ENCODE assay signal across 16 mouse cellular contexts in genomic region chr6:29620176-29620575, GRCm38 (mm10). TPM values are rescaled to one million over a fixed set of nuclear protein-coding genes. Genes with fewer than 3 reads are reported as not detected.
A peak's percentile ranks its signal among the peaks of the same experiment; 100 is the strongest.
DNase-seq lines count a peak whose midpoint lies in the region; ATAC-seq and TF ChIP-seq lines count a peak whose summit lies in the region.
"Had no signal": no experiment of that assay in that cellular context is flagged by ENCODE, and none has a peak within 500 bp of the region (broad histone marks: within the 10 kb centered on the region; RNA-seq: fewer than 3 reads in every experiment).

No protein-coding gene starts in this region.

- no peak overlapping the region for H3K4me3 ChIP-seq in kidney, embryonic 14.5 days (ENCODE audit: low read length)
- peak overlapping the region; percentile 13 for H3K4me3 ChIP-seq in lung, adult 2 months (replicated peaks; ENCODE audit: extremely low read depth, low read depth, low read length)
- H3K4me3 ChIP-seq: embryonic facial prominence, embryonic 15.5 days; heart, embryonic 13.5 days; megakaryocyte, embryonic 14.5 days; neural tube, embryonic 12.5 days had no signal

- peak; percentile 6 for DNase-seq in kidney, adult 18-20 months
- peak; percentile 24 for DNase-seq in brain, adult 2 months (ENCODE audit: low read depth, low spot score)
- DNase-seq in lung, adult 2 months: peak; percentile 26
- peak; percentile 14 to 52 for DNase-seq in lung, postnatal 4 days
- DNase-seq in spleen, postnatal 10 days (ENCODE audit: low spot score in 2 of 2): no peak
- no peak for DNase-seq in cerebellum, postnatal 25 days
- no peak for DNase-seq in layer of hippocampus, postnatal 25 days (ENCODE audit: extremely low spot score in 1 of 2, low spot score in 1 of 2)
- DNase-seq: cerebellum, adult 11 months had no signal

- TF ChIP-seq POLR2A in lung, adult 2 months (IDR thresholded peaks at IDR 0.05; ENCODE audit: borderline replicate concordance, extremely low read depth, low read depth, low read length): no peak

- H3K36me3 ChIP-seq in kidney, embryonic 14.5 days (ENCODE audit: control insufficient read depth, insufficient read depth, low read length): no peaks in the 10 kb centered on the region
- H3K36me3 ChIP-seq: embryonic facial prominence, embryonic 15.5 days; heart, embryonic 13.5 days; neural tube, embryonic 12.5 days had no signal

- H3K4me2 ChIP-seq in kidney, embryonic 14.5 days (replicated peaks; ENCODE audit: low read depth, low read length): no peak overlapping the region
- H3K4me2 ChIP-seq: embryonic facial prominence, embryonic 15.5 days; neural tube, embryonic 12.5 days had no signal

- no peaks in the 10 kb centered on the region for H3K9me3 ChIP-seq in kidney, embryonic 14.5 days (ENCODE audit: control insufficient read depth, low read length)
- H3K9me3 ChIP-seq: embryonic facial prominence, embryonic 15.5 days; heart, embryonic 13.5 days; neural tube, embryonic 12.5 days had no signal

- H3K27me3 ChIP-seq in kidney, embryonic 14.5 days (ENCODE audit: control insufficient read depth, insufficient read depth, low read length): no peaks in the 10 kb centered on the region
- H3K27me3 ChIP-seq: embryonic facial prominence, embryonic 15.5 days; neural tube, embryonic 12.5 days had no signal

- no peak for TF ChIP-seq CTCF in lung, adult 2 months (IDR thresholded peaks at IDR 0.05; ENCODE audit: insufficient read depth, low read length)

- no peak overlapping the region for H3K27ac ChIP-seq in kidney, embryonic 14.5 days (ENCODE audit: low read depth, low read length)
- H3K27ac ChIP-seq: embryonic facial prominence, embryonic 15.5 days; heart, embryonic 13.5 days; neural tube, embryonic 12.5 days had no signal

- no peak for ATAC-seq in kidney, embryonic 14.5 days (ENCODE audit: low FRiP score, low TSS enrichment)
- ATAC-seq: activated CD4-positive, CD25-positive, alpha-beta regulatory T cell, adult 4 months; forebrain, embryonic 14.5 days; inflammation-experienced regulatory T-cells, adult 6 months had no signal

- H3K9ac ChIP-seq in kidney, embryonic 14.5 days (ENCODE audit: low read depth, low read length): no peak overlapping the region
- H3K9ac ChIP-seq: embryonic facial prominence, embryonic 15.5 days; heart, embryonic 13.5 days; neural tube, embryonic 12.5 days had no signal

- 51% methylated on average over 3 of the region's 3 CpGs for WGBS in kidney, embryonic 14.5 days
- WGBS in lung, adult 2 months: 18% methylated on average over 3 of the region's 3 CpGs

- H3K4me1 ChIP-seq in kidney, embryonic 14.5 days (ENCODE audit: control insufficient read depth, insufficient read depth, low read length): no peaks in the 10 kb centered on the region
- H3K4me1 ChIP-seq in lung, adult 2 months (ENCODE audit: control insufficient read depth, insufficient read depth, low read length): peaks cover 3% of the 10 kb centered on the region; the same call in 1 of the 2 replicates
- H3K4me1 ChIP-seq: embryonic facial prominence, embryonic 15.5 days; heart, embryonic 13.5 days; neural tube, embryonic 12.5 days had no signal

RNA-seq across cellular contexts. Expression of gene Tnpo3, which starts 10.5 kb away (rescaled TPM):
- 58.8 and 104 TPM in 2 replicates for polyA plus RNA-seq in kidney, embryonic 14.5 days (2014; fragmentation: Nextera tagmentation; extraction: Ambion mirVana)
- 36.9 and 42.4 TPM in 2 replicates for polyA plus RNA-seq in lung, adult 2 months (2012; rRNA removed)
- total RNA-seq in layer of hippocampus, postnatal 25 days (2021): 10 to 100 TPM; 62.5 to 72.4 TPM

Comparison
In these comparisons a context has a peak if more than half of its experiments do, and no peak if none do; other contexts are left out.
1. DNase-seq: peak in kidney, adult 18-20 months (single experiment), brain, adult 2 months (single experiment), lung, adult 2 months (single experiment) and lung, postnatal 4 days (2 of 2); none in spleen, postnatal 10 days (0 of 2), cerebellum, postnatal 25 days (0 of 2) and layer of hippocampus, postnatal 25 days (0 of 2).